Mouse (Mus musculus) kidney, adult 9 months (tissue): ENCODE measurements around the gene 2010005H15Rik.
"Not testable (repeated sequence)": the region's sequence is repeated elsewhere in the genome, so short reads cannot be mapped to it uniquely, and the experiment has no call there.

Experiments used
- DNase-seq: peaks from one replicate; pipeline ENCODE4 v3.0.0; 2022

The 2010005H15Rik gene

DNA sequence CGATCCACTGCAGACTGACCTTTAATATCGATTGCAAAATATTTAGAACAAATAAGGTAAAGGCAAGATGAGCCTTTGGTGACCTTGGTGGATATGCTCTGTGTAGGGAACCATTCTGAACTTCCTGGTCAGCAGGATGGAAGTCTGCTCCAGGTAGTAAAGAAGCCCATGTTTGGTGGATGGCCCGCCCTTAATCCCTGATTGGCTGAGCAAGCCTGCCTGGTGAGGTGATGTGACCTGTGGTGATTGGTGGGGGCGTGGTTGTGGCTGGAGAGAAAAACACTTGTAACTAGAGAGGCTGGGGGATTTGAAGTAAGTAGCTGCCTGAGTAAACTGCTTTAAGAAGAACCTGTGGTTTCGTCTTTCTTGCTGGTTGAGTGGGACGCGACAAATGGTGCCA, at the start of gene 2010005H15Rik:
TSS of gene 2010005H15Rik (plus strand) at position 301 of the 400 bp plus-strand sequence.
- DNase-seq: not testable (repeated sequence)

GRCm38 (mm10) chr16:36176108-36176507, 45.2 kb upstream of the 2010005H15Rik start:
- DNase-seq: no peak

DNA sequence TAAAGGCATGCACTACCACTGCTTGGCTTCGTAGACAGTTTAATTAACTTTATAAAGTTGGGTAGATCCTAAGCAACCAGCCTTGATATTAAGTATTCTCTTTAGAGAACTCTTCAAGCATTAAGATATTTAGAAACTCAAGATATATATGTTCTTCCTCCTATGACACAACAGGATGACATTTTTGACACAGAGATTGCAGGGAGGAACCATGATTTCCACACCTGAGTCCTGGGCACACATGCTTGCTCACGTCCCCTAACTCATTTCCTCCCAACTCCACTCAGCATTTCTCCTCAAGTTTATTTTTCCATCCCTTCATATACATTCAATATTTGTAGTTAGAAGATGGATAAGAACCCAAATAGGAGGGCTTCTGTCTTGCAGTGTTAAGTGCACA, 41.4 kb upstream of the 2010005H15Rik start:
- no peak for DNase-seq

DNA sequence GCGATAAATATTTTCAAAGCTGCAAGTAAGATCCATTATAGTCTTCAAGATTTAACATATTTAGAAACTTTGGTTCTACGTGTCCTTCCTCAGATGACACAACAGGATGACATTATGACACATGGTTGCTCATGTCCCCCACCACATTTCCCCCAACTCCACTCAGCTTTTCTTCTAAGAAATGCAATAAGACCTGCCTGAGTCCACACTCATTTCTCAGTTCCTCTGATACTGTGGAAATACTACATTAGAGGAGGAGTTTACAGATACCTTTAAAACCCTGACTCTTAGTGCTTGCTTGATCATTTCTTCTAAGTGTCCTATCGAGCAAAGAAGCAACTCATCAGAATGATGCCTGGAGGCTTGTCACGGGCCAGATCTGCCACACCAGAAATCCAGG, 37.4 kb upstream of the 2010005H15Rik start, which contains the start of gene Gm5483:
TSS of gene Gm5483 (plus strand) at position 301 of the 400 bp plus-strand sequence.
- DNase-seq: not testable (repeated sequence)

DNA sequence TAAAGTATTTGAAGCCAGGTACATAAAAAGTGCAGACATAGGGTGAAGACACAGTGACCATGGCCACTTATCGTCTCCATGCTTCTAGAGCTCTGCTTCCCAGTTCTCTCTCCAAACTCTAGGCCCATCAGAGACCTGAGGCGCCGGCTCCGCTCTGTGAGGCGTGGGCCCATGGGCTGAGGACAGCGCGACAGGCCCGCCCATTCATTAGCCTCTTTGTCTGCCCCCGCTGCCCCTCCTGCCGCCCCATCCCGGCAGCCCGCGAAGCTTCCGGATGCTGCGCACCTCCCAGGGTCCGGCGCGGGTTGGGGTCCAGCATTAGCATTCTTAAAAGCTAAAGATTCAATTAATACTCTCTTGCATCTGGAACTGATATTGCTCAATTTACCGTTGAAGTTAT, 22.0 kb upstream of the 2010005H15Rik start:
- DNase-seq: no peak

DNA sequence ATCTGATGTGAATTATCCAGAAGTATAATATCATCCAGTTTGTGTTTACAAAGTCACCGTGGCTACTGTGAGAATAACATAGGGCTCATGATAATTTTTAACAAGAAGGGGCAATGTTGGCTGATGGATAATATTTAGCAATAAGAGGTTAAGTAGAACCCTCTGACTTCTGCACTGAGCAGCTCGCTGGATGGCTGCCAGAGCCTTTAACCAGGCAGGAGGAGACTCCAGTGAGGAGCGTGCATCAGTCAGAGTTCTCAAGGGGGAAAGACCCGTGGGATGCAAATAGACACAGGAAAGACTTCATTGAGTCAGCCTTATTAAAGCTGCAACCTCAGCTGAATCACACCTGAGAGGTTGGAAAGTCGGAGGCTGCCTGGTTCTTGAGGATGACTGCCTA, 17.4 kb upstream of the 2010005H15Rik start:
- peak; percentile 66 for DNase-seq

- peak; percentile 9 for DNase-seq
These were observed 15.6 kb upstream of the 2010005H15Rik start for GRCm38 (mm10) chr16:36205684-36206083.

DNA sequence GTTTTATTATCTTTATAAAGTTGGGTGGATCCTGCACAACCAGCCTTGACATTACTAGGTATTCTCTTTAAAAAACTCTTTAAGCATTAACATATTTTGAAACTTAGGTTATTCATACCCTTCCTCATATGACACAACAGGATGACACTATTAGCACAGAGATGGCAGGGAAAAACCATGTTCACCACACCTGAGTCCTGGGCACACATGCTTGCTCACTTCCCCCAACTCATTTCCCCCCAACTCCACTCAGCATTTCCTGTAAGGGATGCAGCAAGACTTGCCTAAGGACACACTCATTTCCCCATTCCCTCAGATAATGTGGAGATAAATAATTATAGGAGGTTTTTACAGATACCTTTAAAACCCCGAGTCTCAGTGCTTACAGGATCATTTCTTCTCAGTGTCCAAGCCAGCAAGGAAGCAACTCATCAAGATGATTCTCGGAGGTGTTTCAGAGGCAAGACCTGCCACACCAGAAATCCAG, 11.3 kb upstream of the 2010005H15Rik start, which contains the start of gene Gm5416:
TSS of gene Gm5416 (plus strand) at position 437 of the 487 bp plus-strand sequence.
- DNase-seq: no peak

- not testable (repeated sequence) for DNase-seq
These were observed 39.3 kb downstream of the 2010005H15Rik start for GRCm38 (mm10) chr16:36260585-36260984.

DNA sequence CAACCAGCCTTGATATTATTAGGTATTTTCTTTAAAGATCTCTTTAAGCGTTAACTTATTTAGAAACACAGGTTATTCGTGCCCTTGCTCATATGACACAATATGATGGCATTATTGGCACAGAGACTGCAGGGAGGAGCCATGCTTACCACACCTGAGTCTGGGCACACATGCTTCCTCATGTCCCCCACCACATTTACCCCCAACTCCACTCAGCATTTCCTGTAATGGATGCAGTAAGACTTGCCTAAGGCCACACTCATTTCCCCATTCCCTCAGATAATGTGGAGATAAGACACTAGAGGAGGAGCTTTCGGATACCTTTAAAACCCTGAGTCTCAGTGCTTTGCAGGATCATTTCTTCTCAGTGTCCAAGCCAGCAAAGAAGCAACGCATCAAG, 55.5 kb downstream of the 2010005H15Rik start, which contains the start of gene Stfa1:
TSS of gene Stfa1 (plus strand) at position 156 of the 400 bp plus-strand sequence.
- not testable (repeated sequence) for DNase-seq

DNA sequence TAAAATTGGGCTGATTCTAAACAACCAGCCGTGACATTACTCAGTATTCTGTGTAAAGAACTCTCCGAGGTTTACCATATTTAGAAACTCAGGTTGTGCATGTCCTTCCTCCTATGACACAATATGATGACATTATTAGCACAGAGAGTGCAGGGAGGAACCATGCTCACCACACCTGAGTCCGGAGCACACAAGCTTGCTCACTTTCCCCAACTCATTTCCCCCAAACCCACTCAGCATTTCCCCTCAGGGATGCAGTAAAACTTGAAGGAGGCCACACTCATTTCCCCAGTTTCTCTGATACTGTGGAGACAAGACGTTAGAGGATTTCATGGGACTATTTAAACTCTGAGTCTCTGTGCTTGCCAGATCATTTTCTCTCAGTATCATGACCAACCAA, 67.9 kb downstream of the 2010005H15Rik start:
- DNase-seq: no peak
